Comparison of ENCODE assay signal across 20 mouse cellular contexts in the genomic region with DNA sequence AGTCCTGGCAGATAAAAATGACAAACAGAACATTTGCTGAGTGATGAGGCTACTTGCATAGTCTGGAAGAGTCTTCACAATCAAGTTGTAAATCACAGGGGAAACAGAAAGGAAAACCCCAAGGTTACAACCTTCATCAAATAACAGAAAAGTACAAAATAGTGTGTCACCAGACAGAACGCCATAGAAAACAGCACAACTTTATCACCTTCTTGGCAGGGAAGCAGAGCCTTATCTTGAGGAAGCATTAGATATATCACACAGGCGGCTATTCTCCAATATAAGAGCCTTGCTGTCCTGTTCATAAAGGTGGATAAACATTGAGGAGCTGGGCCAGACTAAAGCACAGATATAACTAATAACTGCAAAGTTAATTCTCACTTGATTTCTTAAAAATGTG.
"Had no signal": no experiment of that assay in that cellular context is flagged by ENCODE, and none has a peak within 500 bp of the region (broad histone marks: within the 10 kb centered on the region; RNA-seq: fewer than 3 reads in every experiment).

No protein-coding gene starts in this region.

- H3K27ac ChIP-seq: midbrain, embryonic 10.5 days; midbrain, embryonic 12.5 days; neural tube, embryonic 13.5 days; neural tube, embryonic 15.5 days had no signal

- H3K4me3 ChIP-seq: megakaryocyte, embryonic 14.5 days; midbrain, embryonic 10.5 days; midbrain, embryonic 12.5 days; myocyte; neural tube, embryonic 13.5 days; neural tube, embryonic 15.5 days had no signal

- ATAC-seq: midbrain, embryonic 16.5 days had no signal

- H3K9ac ChIP-seq: lung, embryonic 14.5 days; midbrain, embryonic 12.5 days; neural tube, embryonic 13.5 days; neural tube, embryonic 15.5 days had no signal

- H3K36me3 ChIP-seq: midbrain, embryonic 10.5 days; midbrain, embryonic 12.5 days; neural tube, embryonic 13.5 days; neural tube, embryonic 15.5 days had no signal

- H3K4me2 ChIP-seq: lung, embryonic 14.5 days; midbrain, embryonic 12.5 days; neural tube, embryonic 13.5 days; neural tube, embryonic 15.5 days had no signal

- H3K9me3 ChIP-seq: megakaryocyte, embryonic 14.5 days; midbrain, embryonic 10.5 days; midbrain, embryonic 12.5 days; neural tube, embryonic 13.5 days; neural tube, embryonic 15.5 days had no signal

- DNase-seq: lung, adult 18-20 months; lung, embryonic 14.5 days; lung, postnatal 10 days; lung, postnatal 4 days; midbrain, embryonic 14.5 days; retina, postnatal 1 day; right cerebral cortex, adult 18-20 months; right cerebral cortex, postnatal 25 days; right cerebral cortex, postnatal 4 days; spleen, adult 18-20 months; thymus, adult 18-20 months; thymus, postnatal 14 days; thymus, postnatal 36 days had no signal

- H3K27me3 ChIP-seq: megakaryocyte, embryonic 14.5 days; midbrain, embryonic 12.5 days; neural tube, embryonic 13.5 days; neural tube, embryonic 15.5 days had no signal

- H3K4me1 ChIP-seq: midbrain, embryonic 10.5 days; neural tube, embryonic 13.5 days; neural tube, embryonic 15.5 days had no signal
